Mouse (Mus musculus) layer of hippocampus, adult 18-20 months (tissue): ENCODE results near the gene Wnt9a. TPM values are rescaled to one million over a fixed set of nuclear protein-coding genes. Genes with fewer than 3 reads are reported as not detected.

ENCODE experiments used
- DNase-seq, 2 experiments: peaks; one replicate each; pipeline ENCODE4 v3.0.0; 2022; ENCODE audit warnings: low spot score in 2 of 2
- total RNA-seq, 2 experiments: library from RNA; stranded (reverse); gene quantifications; 2 replicates each; pipeline ENCODE4 v1.2.3; 2021

The Wnt9a gene
- total RNA-seq, 2 experiments from 2014 or later = 3.5 to 4.1 TPM

- peak; percentile 72 to 93 for DNase-seq
Measured at GRCm38 (mm10) chr11:59302700-59303569, 3.8 kb upstream of the Wnt9a start.

- no peak for DNase-seq
Measured at GRCm38 (mm10) chr11:59305008-59305820, 1.5 kb upstream of the Wnt9a start.

GRCm38 (mm10) chr11:59305821-59306215, 910 bp upstream of the Wnt9a start:
- DNase-seq = no peak

- peak; percentile 53 to 74 for DNase-seq
Measured at GRCm38 (mm10) chr11:59307422-59308163, 865 bp downstream of the Wnt9a start.

GRCm38 (mm10) chr11:59308164-59308542, 1.4 kb downstream of the Wnt9a start:
- DNase-seq = no peak

- DNase-seq = no peak
Measured at GRCm38 (mm10) chr11:59308625-59309024, 1.9 kb downstream of the Wnt9a start.

GRCm38 (mm10) chr11:59309106-59309805, 2.5 kb downstream of the Wnt9a start:
- no peak for DNase-seq

GRCm38 (mm10) chr11:59309976-59310375, 3.2 kb downstream of the Wnt9a start:
- no peak for DNase-seq

- DNase-seq = no peak
Measured at GRCm38 (mm10) chr11:59312060-59312459, 5.3 kb downstream of the Wnt9a start.

GRCm38 (mm10) chr11:59312501-59312900, 5.8 kb downstream of the Wnt9a start:
- DNase-seq = no peak

- DNase-seq = no peak
Measured at GRCm38 (mm10) chr11:59313029-59313811, 6.5 kb downstream of the Wnt9a start.

GRCm38 (mm10) chr11:59313944-59314343, 7.2 kb downstream of the Wnt9a start:
- DNase-seq = no peak

- no peak for DNase-seq
Measured at GRCm38 (mm10) chr11:59316517-59316916, 9.8 kb downstream of the Wnt9a start.

- no peak for DNase-seq
Measured at GRCm38 (mm10) chr11:59322988-59323387, 16.3 kb downstream of the Wnt9a start.

- no peak for DNase-seq
Measured at GRCm38 (mm10) chr11:59324777-59325176, 18.0 kb downstream of the Wnt9a start.

- no peak for DNase-seq
Measured at GRCm38 (mm10) chr11:59327625-59328024, 20.9 kb downstream of the Wnt9a start.

- no peak for DNase-seq
Measured at GRCm38 (mm10) chr11:59329616-59330015, 22.9 kb downstream of the Wnt9a start.

- DNase-seq = peak in 1 of 2 experiments; percentile 72
Measured at GRCm38 (mm10) chr11:59330560-59330959, 23.8 kb downstream of the Wnt9a start.

GRCm38 (mm10) chr11:59331167-59331869, 24.6 kb downstream of the Wnt9a start:
- no peak for DNase-seq
